Mouse (Mus musculus): ENCODE results near the gene Atrnl1. TPM values are rescaled to one million over a fixed set of nuclear protein-coding genes. Genes with fewer than 3 reads are reported as not detected.

Atrnl1 gene
- polyA plus RNA-seq, 1 experiment from 2014 or later, result 3.9 TPM

- WGBS, result 67% methylated on average over 11 of the region's 11 CpGs
- no peak overlapping the region for H3K4me3 ChIP-seq (ENCODE audit: low read depth, low read length)
- no peak overlapping the region for H3K4me2 ChIP-seq (replicated peaks; ENCODE audit: low read depth)
- ATAC-seq (ENCODE audit: low FRiP score, low TSS enrichment) (no peak), DNase-seq (ENCODE audit: low spot score) (no peak)
- TF ChIP-seq CTCF (IDR thresholded peaks at IDR 0.05; ENCODE audit: low read depth), result no peak
- H3K4me1 ChIP-seq (replicated peaks; ENCODE audit: control insufficient read depth, insufficient read depth), result no peaks in the 10 kb centered on the region
- H3K27ac ChIP-seq (replicated peaks), result no peak overlapping the region
- no peaks in the 10 kb centered on the region for H3K27me3 ChIP-seq (ENCODE audit: control insufficient read depth, insufficient read depth, low read length)
- no peaks in the 10 kb centered on the region for H3K36me3 ChIP-seq (ENCODE audit: control insufficient read depth, insufficient read depth, low read length)
- H3K9ac ChIP-seq (ENCODE audit: low read length), result no peak overlapping the region
- no peaks in the 10 kb centered on the region for H3K9me3 ChIP-seq (ENCODE audit: control insufficient read depth, low read length)
Measured at GRCm38 (mm10) chr19:57927566-57928523, 317.0 kb downstream of the Atrnl1 start.

GRCm38 (mm10) chr19:57931626-57932025 is 320.8 kb downstream of the Atrnl1 start:
- 98% methylated on average over 4 of the region's 4 CpGs for WGBS
- Histone ChIP-seq H3K36me3 (ENCODE audit: control insufficient read depth, insufficient read depth, low read length) (no peaks in the 10 kb centered on the region), H3K4me1 (replicated peaks; ENCODE audit: control insufficient read depth, insufficient read depth) (no peaks in the 10 kb centered on the region), H3K27me3 (ENCODE audit: control insufficient read depth, insufficient read depth, low read length) (no peaks in the 10 kb centered on the region), H3K9me3 (ENCODE audit: control insufficient read depth, low read length) (no peaks in the 10 kb centered on the region), H3K9ac (ENCODE audit: low read length) (no peak overlapping the region), H3K27ac (replicated peaks) (no peak overlapping the region), H3K4me2 (replicated peaks; ENCODE audit: low read depth) (no peak overlapping the region), H3K4me3 (ENCODE audit: low read depth, low read length) (no peak overlapping the region)
- DNase-seq (ENCODE audit: low spot score) (no peak), ATAC-seq (ENCODE audit: low FRiP score, low TSS enrichment) (no peak)
- TF ChIP-seq CTCF (IDR thresholded peaks at IDR 0.05; ENCODE audit: low read depth) (no peak), EP300 (optimal IDR thresholded peaks at IDR 0.05) (no peak)

GRCm38 (mm10) chr19:57936865-57937264 is 326.0 kb downstream of the Atrnl1 start:
- Histone ChIP-seq H3K27ac (replicated peaks) (no peak overlapping the region), H3K36me3 (ENCODE audit: control insufficient read depth, insufficient read depth, low read length) (no peaks in the 10 kb centered on the region), H3K9me3 (ENCODE audit: control insufficient read depth, low read length) (no peaks in the 10 kb centered on the region), H3K4me3 (ENCODE audit: low read depth, low read length) (no peak overlapping the region), H3K27me3 (ENCODE audit: control insufficient read depth, insufficient read depth, low read length) (no peaks in the 10 kb centered on the region), H3K4me2 (replicated peaks; ENCODE audit: low read depth) (no peak overlapping the region), H3K4me1 (replicated peaks; ENCODE audit: control insufficient read depth, insufficient read depth) (no peaks in the 10 kb centered on the region), H3K9ac (ENCODE audit: low read length) (no peak overlapping the region)
- no peak for DNase-seq (ENCODE audit: low spot score)
- no peak for TF ChIP-seq EP300 (optimal IDR thresholded peaks at IDR 0.05)
- TF ChIP-seq CTCF (IDR thresholded peaks at IDR 0.05; ENCODE audit: low read depth), result no peak
- no peak for ATAC-seq (ENCODE audit: low FRiP score, low TSS enrichment)
- 84% methylated on average over 3 of the region's 3 CpGs for WGBS

GRCm38 (mm10) chr19:57939166-57939565 is 328.3 kb downstream of the Atrnl1 start:
- no peaks in the 10 kb centered on the region for H3K4me1 ChIP-seq (replicated peaks; ENCODE audit: control insufficient read depth, insufficient read depth)
- no peak overlapping the region for H3K4me2 ChIP-seq (replicated peaks; ENCODE audit: low read depth)
- H3K27ac ChIP-seq (replicated peaks), result no peak overlapping the region
- DNase-seq (ENCODE audit: low spot score) (no peak), ATAC-seq (ENCODE audit: low FRiP score, low TSS enrichment) (no peak)
- H3K36me3 ChIP-seq (ENCODE audit: control insufficient read depth, insufficient read depth, low read length), result no peaks in the 10 kb centered on the region
- no peaks in the 10 kb centered on the region for H3K9me3 ChIP-seq (ENCODE audit: control insufficient read depth, low read length)
- WGBS, result 30% methylated on average over 1 of the region's 1 CpGs
- no peaks in the 10 kb centered on the region for H3K27me3 ChIP-seq (ENCODE audit: control insufficient read depth, insufficient read depth, low read length)
- H3K9ac ChIP-seq (ENCODE audit: low read length), result no peak overlapping the region
- H3K4me3 ChIP-seq (ENCODE audit: low read depth, low read length), result no peak overlapping the region
- TF ChIP-seq EP300 (optimal IDR thresholded peaks at IDR 0.05) (no peak), CTCF (IDR thresholded peaks at IDR 0.05; ENCODE audit: low read depth) (no peak)

DNA sequence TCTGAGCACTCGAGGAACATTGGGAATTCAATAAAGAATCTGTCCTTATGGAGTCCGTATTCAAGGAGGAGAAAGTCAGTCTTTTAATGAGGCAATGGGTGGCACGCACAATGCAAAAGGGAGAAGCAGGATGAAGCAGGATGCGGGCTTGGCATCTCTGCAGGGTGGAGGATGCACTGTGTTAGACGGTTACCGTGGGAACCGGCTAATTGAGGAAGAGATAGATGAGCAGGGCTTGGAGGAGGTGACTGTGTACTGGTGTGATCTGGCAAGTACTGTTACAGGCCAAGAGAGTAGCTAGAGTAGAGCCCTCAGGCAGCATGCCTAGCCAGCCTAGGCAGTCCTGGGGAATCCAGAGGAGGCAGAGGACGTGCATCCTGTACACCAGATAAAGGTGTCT is 330.7 kb downstream of the Atrnl1 start:
- Histone ChIP-seq H3K4me1 (replicated peaks; ENCODE audit: control insufficient read depth, insufficient read depth) (no peaks in the 10 kb centered on the region), H3K9me3 (ENCODE audit: control insufficient read depth, low read length) (no peaks in the 10 kb centered on the region), H3K27ac (replicated peaks) (no peak overlapping the region), H3K4me2 (replicated peaks; ENCODE audit: low read depth) (no peak overlapping the region), H3K36me3 (ENCODE audit: control insufficient read depth, insufficient read depth, low read length) (no peaks in the 10 kb centered on the region), H3K27me3 (ENCODE audit: control insufficient read depth, insufficient read depth, low read length) (no peaks in the 10 kb centered on the region), H3K9ac (ENCODE audit: low read length) (no peak overlapping the region), H3K4me3 (ENCODE audit: low read depth, low read length) (no peak overlapping the region)
- 66% methylated on average over 8 of the region's 8 CpGs for WGBS
- DNase-seq (ENCODE audit: low spot score) (no peak), ATAC-seq (ENCODE audit: low FRiP score, low TSS enrichment) (no peak; the same call in 1 of the 2 replicates)
- TF ChIP-seq CTCF (IDR thresholded peaks at IDR 0.05; ENCODE audit: low read depth), result no peak
- TF ChIP-seq EP300 (optimal IDR thresholded peaks at IDR 0.05), result no peak

GRCm38 (mm10) chr19:57942281-57942680 is 331.4 kb downstream of the Atrnl1 start:
- no peak for TF ChIP-seq EP300 (optimal IDR thresholded peaks at IDR 0.05)
- TF ChIP-seq CTCF (IDR thresholded peaks at IDR 0.05; ENCODE audit: low read depth), result no peak
- Histone ChIP-seq H3K36me3 (ENCODE audit: control insufficient read depth, insufficient read depth, low read length) (no peaks in the 10 kb centered on the region), H3K27ac (replicated peaks) (no peak overlapping the region), H3K9me3 (ENCODE audit: control insufficient read depth, low read length) (no peaks in the 10 kb centered on the region), H3K9ac (ENCODE audit: low read length) (no peak overlapping the region), H3K4me2 (replicated peaks; ENCODE audit: low read depth) (no peak overlapping the region), H3K27me3 (ENCODE audit: control insufficient read depth, insufficient read depth, low read length) (no peaks in the 10 kb centered on the region), H3K4me3 (ENCODE audit: low read depth, low read length) (no peak overlapping the region), H3K4me1 (replicated peaks; ENCODE audit: control insufficient read depth, insufficient read depth) (no peaks in the 10 kb centered on the region)
- ATAC-seq (ENCODE audit: low FRiP score, low TSS enrichment) (no peak), DNase-seq (ENCODE audit: low spot score) (no peak)
- WGBS, result 93% methylated on average over 14 of the region's 14 CpGs

Measured in stomach, postnatal 0 days (tissue).